Mouse (Mus musculus) intestine, embryonic 16.5 days (tissue): ENCODE measurements around the gene Hist1h4f. TPM values are rescaled to one million over a fixed set of nuclear protein-coding genes. Genes with fewer than 3 reads are reported as not detected.
"Not testable (repeated sequence)": the region's sequence is repeated elsewhere in the genome, so short reads cannot be mapped to it uniquely, and the experiment has no call there.

Source experiments
- ATAC-seq: fragments of 200-750 bp; cut with Nextera tagmentation; 2 replicates; pipeline ENCODE4 v1.8.0; 2017; ENCODE audit warnings: moderate TSS enrichment, moderate library complexity
- H3K27ac ChIP-seq: fragments of 300-500 bp; sonication (generic); 2 replicates; pipeline ENCODE4 v1.5.1; 2014; ENCODE audit warnings: mild to moderate bottlenecking, low read length
- H3K27me3 ChIP-seq: fragments of 300-500 bp; sonication (generic); replicated peaks from 2 replicates; pipeline ENCODE4 v1.6.1; 2014; ENCODE audit warnings: low read length, control low read depth, mixed read lengths; ENCODE audit not compliant: control insufficient read depth, insufficient read depth
- H3K36me3 ChIP-seq: fragments of 300-500 bp; sonication (generic); 2 replicates; pipeline ENCODE4 v1.6.1; 2014; ENCODE audit warnings: low read length, control low read depth; ENCODE audit not compliant: control insufficient read depth, insufficient read depth
- H3K4me1 ChIP-seq: fragments of 300-500 bp; sonication (generic); 2 replicates; pipeline ENCODE4 v1.6.1; 2014; ENCODE audit warnings: low read length, control low read depth, mixed read lengths; ENCODE audit not compliant: control insufficient read depth, insufficient read depth
- H3K4me2 ChIP-seq: fragments of 300-500 bp; sonication (generic); 2 replicates; pipeline ENCODE4 v1.6.1; 2014; ENCODE audit warnings: low read depth, low read length, control low read depth
- H3K4me3 ChIP-seq: fragments of 300-500 bp; sonication (generic); 2 replicates; pipeline ENCODE4 v1.5.1; 2014; ENCODE audit warnings: mild to moderate bottlenecking, low read length
- H3K9ac ChIP-seq: fragments of 300-500 bp; sonication (generic); 2 replicates; pipeline ENCODE4 v1.6.1; 2014; ENCODE audit warnings: low read depth, low read length
- H3K9me3 ChIP-seq: fragments of 300-500 bp; sonication (generic); 2 replicates; pipeline ENCODE4 v1.6.1; 2016; ENCODE audit warnings: low read length, control low read depth; ENCODE audit not compliant: control insufficient read depth
- WGBS: fragments of 180-500 bp; shearing (Covaris S2); extraction: QIAGEN DNeasy Blood & Tissue Kit; methylation state at CpG from one replicate; pipeline ENCODE4 v1.1.7; 2014; 5-methylcytosine and 5-hydroxymethylcytosine counted together
- polyA plus RNA-seq: library from polyadenylated mRNA; unstranded; fragments of >200 nt; fragmentation: Nextera tagmentation; extraction: Ambion mirVana; gene quantifications from 2 replicates; pipeline ENCODE4 v1.2.1, GENCODE M21; 2015

Hist1h4f gene
- 0.68 and 0.98 TPM in 2 replicates for polyA plus RNA-seq

GRCm38 (mm10) chr13:23551146-23551834 lies at the start of gene Hist1h4f:
Gene Hist1h4f (minus strand): TSS chr13:23551648.
- Histone ChIP-seq H3K9ac (peak within 1 kb of the TSS; percentile 67), H3K4me3 (peak within 1 kb of the TSS; percentile 51), H3K27ac (peak within 1 kb of the TSS; percentile 92), H3K4me2 (peak within 1 kb of the TSS; percentile 65)
- WGBS = under 1% methylated on average over 47 of the region's 47 CpGs
- H3K27me3 ChIP-seq, H3K9me3 ChIP-seq, H3K36me3 ChIP-seq, H3K4me1 ChIP-seq: not testable (repeated sequence)
- ATAC-seq = peak; percentile 82

GRCm38 (mm10) chr13:23597957-23598356 lies 46.5 kb upstream of the Hist1h4f start:
- H3K9ac ChIP-seq = no peak overlapping the region
- H3K4me1 ChIP-seq = peaks cover 5% of the 10 kb centered on the region; the same call in 1 of the 2 replicates
- no peak overlapping the region for H3K4me2 ChIP-seq
- no peak overlapping the region for H3K27ac ChIP-seq
- ATAC-seq = no peak
- H3K36me3 ChIP-seq = no peaks in the 10 kb centered on the region
- H3K4me3 ChIP-seq = no peak overlapping the region
- H3K9me3 ChIP-seq = no peaks in the 10 kb centered on the region
- WGBS = 7% methylated on average over 9 of the region's 9 CpGs
- H3K27me3 ChIP-seq = no peaks in the 10 kb centered on the region

GRCm38 (mm10) chr13:23595622-23596372 lies 44.3 kb upstream of the Hist1h4f start:
- Histone ChIP-seq H3K27me3 (no peaks in the 10 kb centered on the region), H3K9ac (0 out of 2 replicates have a peak overlapping the region, but pooled peaks have one; percentile 27), H3K4me2 (0 out of 2 replicates have a peak overlapping the region, but pooled peaks have one; percentile 3), H3K4me3 (no peak overlapping the region), H3K27ac (peak overlapping the region; percentile 76), H3K9me3 (no peaks in the 10 kb centered on the region), H3K36me3 (no peaks in the 10 kb centered on the region), H3K4me1 (peaks cover 5% of the 10 kb centered on the region; the same call in 1 of the 2 replicates)
- ATAC-seq = peak; percentile 89
- WGBS = 70% methylated on average over 7 of the region's 7 CpGs

- Histone ChIP-seq H3K4me3 (no peak overlapping the region), H3K9me3 (no peaks in the 10 kb centered on the region), H3K4me1 (peaks cover 5% of the 10 kb centered on the region; the same call in 1 of the 2 replicates), H3K27ac (peak overlapping the region; percentile 50), H3K27me3 (no peaks in the 10 kb centered on the region), H3K9ac (no peak overlapping the region), H3K4me2 (peak overlapping the region; percentile 3; the same call in 1 of the 2 replicates), H3K36me3 (no peaks in the 10 kb centered on the region)
- no peak for ATAC-seq
- WGBS = 77% methylated on average over 2 of the region's 2 CpGs
These were observed 43.7 kb upstream of the Hist1h4f start for GRCm38 (mm10) chr13:23595185-23595584.

GRCm38 (mm10) chr13:23593051-23593770 lies 41.8 kb upstream of the Hist1h4f start:
- no peaks in the 10 kb centered on the region for H3K36me3 ChIP-seq
- no peak overlapping the region for H3K4me3 ChIP-seq
- no peaks in the 10 kb centered on the region for H3K9me3 ChIP-seq
- 0 out of 2 replicates have a peak overlapping the region, but pooled peaks have one; percentile 37 for H3K9ac ChIP-seq
- H3K4me1 ChIP-seq = peaks cover 5% of the 10 kb centered on the region; the same call in 1 of the 2 replicates
- no peak overlapping the region for H3K4me2 ChIP-seq
- ATAC-seq = peak; percentile 72
- WGBS = 52% methylated on average over 5 of the region's 5 CpGs
- no peaks in the 10 kb centered on the region for H3K27me3 ChIP-seq
- H3K27ac ChIP-seq = peak overlapping the region; percentile 74

- Histone ChIP-seq H3K9ac (no peak overlapping the region), H3K4me2 (no peak overlapping the region), H3K9me3 (no peaks in the 10 kb centered on the region), H3K27me3 (no peaks in the 10 kb centered on the region), H3K27ac (peak overlapping the region; percentile 48; the same call in 1 of the 2 replicates), H3K36me3 (no peaks in the 10 kb centered on the region), H3K4me1 (peaks cover 5% of the 10 kb centered on the region; the same call in 1 of the 2 replicates), H3K4me3 (no peak overlapping the region)
- ATAC-seq = no peak
- 83% methylated on average over 7 of the region's 7 CpGs for WGBS
These were observed 41.2 kb upstream of the Hist1h4f start for GRCm38 (mm10) chr13:23592614-23593013.

- not testable (repeated sequence) for H3K27ac ChIP-seq, ATAC-seq, H3K27me3 ChIP-seq, H3K4me2 ChIP-seq, H3K9ac ChIP-seq, H3K4me3 ChIP-seq, H3K9me3 ChIP-seq, H3K4me1 ChIP-seq, H3K36me3 ChIP-seq
- WGBS = 79% methylated on average over 7 of the region's 7 CpGs
These were observed 40.4 kb upstream of the Hist1h4f start for GRCm38 (mm10) chr13:23591886-23592285.

GRCm38 (mm10) chr13:23591206-23591605 lies 39.8 kb upstream of the Hist1h4f start:
- Histone ChIP-seq H3K4me1 (peaks cover 9% of the 10 kb centered on the region; the same call in 1 of the 2 replicates), H3K4me3 (no peak overlapping the region), H3K4me2 (no peak overlapping the region), H3K9me3 (no peaks in the 10 kb centered on the region), H3K9ac (no peak overlapping the region), H3K27me3 (no peaks in the 10 kb centered on the region), H3K27ac (no peak overlapping the region), H3K36me3 (no peaks in the 10 kb centered on the region)
- ATAC-seq = no peak
- WGBS = 91% methylated on average over 7 of the region's 7 CpGs

GRCm38 (mm10) chr13:23586940-23587225 lies 35.4 kb upstream of the Hist1h4f start:
- Histone ChIP-seq H3K27ac (peak overlapping the region; percentile 95), H3K4me2 (peak overlapping the region; percentile 65), H3K27me3 (no peaks in the 10 kb centered on the region), H3K9me3 (no peaks in the 10 kb centered on the region), H3K9ac (peak overlapping the region; percentile 64), H3K36me3 (no peaks in the 10 kb centered on the region), H3K4me1 (peaks cover 16% of the 10 kb centered on the region), H3K4me3 (peak overlapping the region; percentile 42)
- ATAC-seq = no peak
- 2% methylated on average over 1 of the region's 1 CpGs for WGBS
